Mouse (Mus musculus) lung, adult 2 months (tissue): ENCODE results near the gene Soga3.

Experiments
- CTCF ChIP-seq: fragments of 200-500 bp; IDR thresholded peaks from 2 replicates; pipeline ENCODE4 v1.5.1; 2011; ENCODE audit warnings: mild to moderate bottlenecking, low read length, control low read depth; ENCODE audit not compliant: insufficient read depth
- POLR2A ChIP-seq: fragments of 200-500 bp; IDR thresholded peaks from 2 replicates; pipeline ENCODE4 v1.6.1; 2011; ENCODE audit warnings: low read depth, mild to moderate bottlenecking, control low read depth, low read length, borderline replicate concordance; ENCODE audit errors: extremely low read depth

DNA sequence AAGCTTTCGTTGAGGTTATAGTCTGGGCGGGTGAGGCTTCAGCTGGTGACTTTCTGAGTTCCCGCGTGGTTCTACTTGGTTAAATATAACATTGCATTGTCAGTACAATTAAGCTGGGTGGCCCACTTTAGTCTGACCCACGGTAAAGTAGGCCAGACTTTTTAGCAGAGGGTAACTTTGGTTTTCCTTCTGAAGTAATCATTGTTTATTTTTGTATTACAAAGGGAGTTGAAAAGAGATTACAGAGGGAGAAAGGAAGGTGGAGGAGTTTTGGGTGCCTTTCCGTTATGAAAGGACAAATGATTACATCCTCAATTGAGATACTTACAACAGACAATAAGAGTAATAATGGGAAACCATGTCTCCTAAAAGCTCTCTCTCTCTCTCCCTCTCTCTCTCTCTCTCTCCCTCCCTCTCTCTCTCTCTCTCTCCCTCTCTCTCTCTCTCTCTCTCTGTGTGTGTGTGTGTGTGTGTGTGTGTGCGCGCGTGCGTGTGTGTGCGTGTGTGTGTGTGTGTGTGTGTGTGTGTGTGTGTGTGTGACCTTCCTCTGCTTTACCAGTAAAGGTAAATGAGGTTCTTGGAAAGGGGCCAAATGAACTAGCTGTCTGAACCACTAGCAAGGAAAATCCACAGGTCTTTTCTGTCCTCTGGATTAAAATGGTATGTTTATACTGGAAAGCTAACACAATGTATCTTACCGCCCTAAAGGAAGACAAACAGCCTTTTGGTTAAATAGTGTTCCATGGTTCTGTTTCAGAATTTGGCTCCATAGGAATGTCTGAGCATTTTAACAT is 1.2 kb downstream of the Soga3 start:
- no peak for TF ChIP-seq POLR2A
- TF ChIP-seq CTCF: no peak
